Mouse (Mus musculus) ES-Bruce4 (cell line): Measurements from ENCODE around the gene Adh1.

Experiments used
- CTCF ChIP-seq: IDR thresholded peaks from one replicate; pipeline ENCODE4 v1.8.1; 2011; ENCODE audit warnings: low read depth, low read length
- EP300 ChIP-seq: IDR thresholded peaks from 2 replicates; pipeline ENCODE4 v1.6.1; 2011; ENCODE audit warnings: low read depth, low read length; ENCODE audit not compliant: insufficient read depth

DNA sequence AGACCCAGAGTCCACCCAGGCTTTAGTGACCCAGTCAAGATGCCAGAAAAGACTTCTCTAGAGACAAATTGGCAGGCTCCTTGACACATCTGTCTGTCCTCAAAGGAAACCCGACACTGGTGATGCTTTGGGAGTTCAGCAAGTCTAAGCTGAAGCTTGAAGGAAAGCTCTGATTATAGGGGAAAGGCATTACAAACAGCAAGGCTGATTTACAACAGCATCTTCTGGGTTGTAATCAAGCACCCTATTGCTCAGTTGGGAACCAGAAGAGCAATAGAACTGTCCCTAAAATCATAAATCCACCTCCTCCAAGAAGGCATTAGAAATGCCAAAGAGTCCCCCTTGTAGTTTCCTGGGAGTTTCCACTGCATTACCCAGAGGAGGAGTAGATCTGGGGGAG is 9.7 kb downstream of the Adh1 start:
- TF ChIP-seq CTCF (no peak), EP300 (no peak)
